Mouse (Mus musculus) NIH3T3 (cell line): ENCODE results near the gene Gtf2f2.
"Not testable (repeated sequence)": the region's sequence is repeated elsewhere in the genome, so short reads cannot be mapped to it uniquely, and the experiment has no call there.

Experiments
- DNase-seq: peaks from one replicate; pipeline ENCODE4 v3.0.0-alpha.2; 2012; ENCODE audit warnings: low read depth

The Gtf2f2 gene

DNA sequence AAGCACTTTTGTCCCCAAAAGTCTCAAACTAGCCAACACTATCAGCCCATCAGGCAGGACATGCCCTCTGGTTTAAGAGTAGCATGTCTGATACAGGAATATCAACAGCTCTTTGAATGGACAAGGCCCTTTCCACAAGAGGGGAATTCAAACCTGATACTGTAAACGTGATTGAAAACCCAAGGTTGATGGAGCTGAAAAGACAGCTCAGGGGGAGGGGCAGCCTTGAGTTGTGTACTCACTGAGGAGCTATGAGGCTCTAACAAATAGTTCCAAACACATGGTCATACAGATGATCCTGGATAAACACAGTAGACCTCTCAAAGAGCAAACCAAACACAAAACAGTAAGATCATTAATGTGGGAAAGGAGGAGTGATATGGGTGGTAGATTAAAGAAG is 12.6 kb downstream of the Gtf2f2 start:
- no peak for DNase-seq

DNA sequence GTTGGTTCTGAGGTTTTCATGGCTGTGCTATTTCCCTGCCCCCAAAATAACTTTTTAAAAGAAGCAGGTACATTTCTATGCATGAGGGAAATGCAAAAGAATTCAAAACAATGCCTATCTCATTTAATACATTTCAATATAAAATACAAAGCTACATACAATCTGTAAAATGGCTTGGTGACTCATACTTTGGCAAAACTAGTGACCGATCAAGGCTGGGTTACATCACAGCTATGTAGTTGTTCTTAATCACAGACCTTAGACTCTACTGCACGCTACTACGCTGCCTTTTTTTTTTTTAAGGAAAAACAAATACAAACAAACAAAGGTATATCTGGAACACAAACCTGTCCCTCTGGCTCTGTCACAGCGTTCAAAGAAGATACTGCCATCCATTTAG is 18.3 kb downstream of the Gtf2f2 start:
- DNase-seq = peak; percentile 59

DNA sequence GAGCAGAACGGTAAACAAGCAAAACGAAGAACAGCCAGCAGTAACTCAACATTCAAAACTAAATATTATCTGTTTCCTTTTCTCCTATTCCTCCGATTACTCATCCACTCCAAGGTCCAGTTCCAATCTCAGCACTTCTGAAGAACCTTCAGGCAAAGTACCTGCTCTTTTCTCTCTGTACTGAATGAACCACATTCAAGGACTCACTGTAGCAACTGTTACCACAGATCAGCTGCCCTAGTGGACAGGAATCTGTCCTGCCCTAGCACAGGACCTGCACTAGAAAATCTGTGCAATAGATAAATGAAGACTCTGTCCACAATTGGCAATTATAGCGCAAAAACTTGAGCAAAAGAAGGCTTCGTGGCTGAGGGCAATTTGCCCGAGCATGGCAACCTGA is 19.7 kb downstream of the Gtf2f2 start:
- DNase-seq = no peak

DNA sequence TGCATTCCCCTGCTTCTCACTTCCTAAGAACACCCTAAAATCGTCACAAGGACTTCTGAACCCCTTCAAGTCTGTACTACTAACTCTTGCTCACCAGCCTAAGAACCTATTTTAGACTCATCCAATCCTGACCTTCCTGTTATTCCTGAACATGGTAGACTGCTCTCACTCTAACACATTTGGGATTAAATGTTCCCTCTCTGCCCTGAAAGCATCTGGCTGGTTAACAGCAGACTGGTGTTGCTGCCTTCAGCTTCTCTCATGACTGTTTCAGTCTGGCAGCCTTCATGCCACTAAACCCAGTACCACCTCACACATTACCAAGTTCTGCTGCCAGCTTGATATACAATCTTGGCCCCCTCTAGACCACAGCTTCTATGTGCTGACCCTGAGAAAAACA is 21.5 kb downstream of the Gtf2f2 start:
- no peak for DNase-seq

DNA sequence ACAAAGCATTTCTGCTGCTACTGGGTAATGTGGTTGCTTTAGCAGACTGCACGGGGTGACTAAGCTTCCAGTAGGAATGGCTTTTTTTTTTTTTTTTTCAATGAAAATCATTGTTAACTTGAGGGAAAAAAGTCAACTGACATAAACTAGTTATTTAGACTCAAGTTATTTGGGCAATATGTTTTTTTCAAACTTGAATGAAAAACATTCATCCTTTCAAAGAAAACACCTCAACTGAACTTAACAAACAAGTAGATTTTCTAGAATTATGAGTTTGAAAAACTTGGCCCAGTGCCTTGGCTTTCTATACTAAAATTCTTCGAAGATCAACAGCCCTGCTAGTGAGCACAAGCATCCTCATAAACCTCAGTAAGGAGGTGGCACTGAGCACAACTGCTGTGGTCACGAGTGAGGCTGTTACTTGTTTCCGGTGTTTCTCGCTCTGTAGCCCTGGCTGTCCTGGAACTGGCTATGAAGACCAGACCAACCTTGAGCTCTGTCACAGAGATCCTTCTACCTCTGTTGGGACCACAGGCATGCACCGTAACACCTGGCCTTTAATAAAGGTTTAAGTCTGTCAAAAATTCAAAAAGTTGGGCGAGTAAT is 23.7 kb downstream of the Gtf2f2 start:
- no peak for DNase-seq

DNA sequence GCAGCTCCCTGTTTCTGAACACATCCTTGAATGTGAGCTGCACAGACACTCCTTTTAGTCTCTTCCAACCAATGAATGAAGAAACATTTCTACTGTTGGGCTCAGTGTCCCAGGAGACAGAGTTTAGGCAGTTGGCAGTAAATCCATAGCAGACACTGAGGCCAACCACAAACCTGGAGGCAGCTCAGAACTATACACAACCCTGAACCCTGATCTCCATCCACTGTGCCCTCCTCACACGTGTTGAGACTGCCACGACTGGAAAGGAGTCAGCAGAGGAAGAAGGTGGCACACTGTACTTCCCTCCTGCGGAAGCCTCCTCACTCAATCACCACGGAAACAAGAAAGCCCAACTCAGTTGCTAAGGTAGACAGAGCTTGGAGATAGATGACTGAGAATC is 25.6 kb downstream of the Gtf2f2 start:
- peak; percentile 76 for DNase-seq

DNA sequence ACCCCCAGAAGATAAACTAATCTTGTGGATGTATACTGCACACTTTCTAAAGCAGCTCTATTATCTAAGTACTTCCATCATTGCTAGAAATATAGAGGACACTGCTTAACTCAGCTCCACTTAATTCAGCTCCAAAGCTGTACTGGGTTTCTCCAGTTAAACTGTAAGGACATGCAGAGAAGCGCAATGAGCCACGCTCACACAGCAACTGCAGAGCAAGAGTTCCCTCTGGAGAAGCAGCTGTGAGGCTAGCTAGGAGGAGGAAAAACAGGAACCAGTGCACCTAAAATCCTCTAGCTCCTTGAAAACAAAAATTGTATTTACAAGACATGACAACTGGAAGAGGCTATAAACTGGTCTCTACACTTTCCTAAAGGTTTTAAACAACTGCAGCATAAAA is 26.8 kb downstream of the Gtf2f2 start:
- DNase-seq = no peak

DNA sequence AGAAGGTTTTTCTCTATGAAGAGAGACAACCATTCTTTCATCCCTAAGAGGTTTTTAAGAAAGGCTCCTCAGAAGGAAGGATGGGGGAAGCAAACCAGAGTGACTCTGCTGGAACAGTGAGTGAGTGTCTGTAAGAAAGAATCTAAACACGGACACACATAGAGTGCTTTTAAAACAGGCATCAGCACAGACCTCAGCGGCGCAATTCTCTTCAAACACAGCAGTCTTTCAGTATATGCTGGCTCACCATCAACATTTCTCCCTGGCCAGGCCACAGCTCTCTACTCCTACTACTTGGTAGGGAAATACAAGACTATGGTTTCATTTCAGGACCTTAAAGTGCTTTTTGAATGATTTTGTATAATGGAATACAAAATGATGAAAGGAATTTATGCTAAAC is 29.4 kb downstream of the Gtf2f2 start:
- DNase-seq = no peak

DNA sequence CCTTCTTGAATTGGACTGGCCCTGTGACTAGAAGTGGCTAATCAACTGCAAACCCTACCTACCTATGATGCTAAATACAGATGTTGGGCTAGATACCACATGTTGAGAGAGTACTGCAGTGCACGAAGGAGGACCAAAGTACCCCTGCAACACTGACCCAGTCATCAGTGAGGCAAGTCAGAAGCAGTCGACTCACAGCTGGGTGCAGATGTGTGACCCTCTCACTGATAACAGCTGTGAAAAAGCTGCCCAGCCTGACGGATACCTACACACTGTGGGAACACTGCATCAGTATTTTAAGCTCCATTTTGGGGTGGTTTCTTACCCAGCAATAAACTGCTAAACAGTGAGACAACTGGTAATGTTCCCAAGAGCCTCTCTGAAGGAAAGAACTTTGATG is 34.6 kb downstream of the Gtf2f2 start:
- DNase-seq = no peak

DNA sequence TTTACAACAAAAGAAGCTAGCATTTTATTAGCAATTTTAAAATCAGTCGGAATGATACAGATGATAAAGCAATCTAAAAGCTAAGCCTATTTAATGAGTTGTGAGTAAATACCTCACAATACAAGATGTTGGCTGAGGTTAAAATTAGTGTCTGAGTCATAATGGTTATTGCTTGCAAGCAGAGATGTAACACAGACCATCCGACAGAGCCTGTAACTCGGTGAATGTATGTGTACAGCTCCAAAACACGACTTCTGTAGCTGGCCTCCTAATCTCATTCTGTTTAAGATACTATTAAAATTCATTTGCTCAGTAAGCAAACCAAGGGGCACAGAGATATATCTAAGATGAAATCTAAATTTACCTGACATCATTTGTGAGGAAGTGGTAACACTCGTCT is 43.4 kb downstream of the Gtf2f2 start:
- peak; percentile 19 for DNase-seq

DNA sequence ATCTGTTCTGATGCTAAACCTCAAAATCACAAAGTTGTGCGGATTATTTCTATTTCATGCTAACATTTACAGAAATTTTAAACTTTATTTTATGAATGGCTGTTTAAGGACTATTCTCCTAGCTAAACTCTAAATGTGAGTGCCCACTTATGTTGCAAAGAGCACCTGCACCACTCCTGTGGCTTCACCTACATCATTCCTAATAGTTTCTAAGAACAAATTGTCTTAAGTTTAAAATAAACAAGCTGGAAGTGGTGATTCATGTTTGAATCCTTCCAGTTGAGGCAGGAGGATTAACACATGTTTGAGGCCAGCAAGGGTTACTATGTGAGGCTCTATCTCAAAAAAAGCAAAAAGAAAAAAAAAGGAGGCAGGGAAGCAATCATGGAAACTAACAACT is 46.2 kb downstream of the Gtf2f2 start:
- no peak for DNase-seq

DNA sequence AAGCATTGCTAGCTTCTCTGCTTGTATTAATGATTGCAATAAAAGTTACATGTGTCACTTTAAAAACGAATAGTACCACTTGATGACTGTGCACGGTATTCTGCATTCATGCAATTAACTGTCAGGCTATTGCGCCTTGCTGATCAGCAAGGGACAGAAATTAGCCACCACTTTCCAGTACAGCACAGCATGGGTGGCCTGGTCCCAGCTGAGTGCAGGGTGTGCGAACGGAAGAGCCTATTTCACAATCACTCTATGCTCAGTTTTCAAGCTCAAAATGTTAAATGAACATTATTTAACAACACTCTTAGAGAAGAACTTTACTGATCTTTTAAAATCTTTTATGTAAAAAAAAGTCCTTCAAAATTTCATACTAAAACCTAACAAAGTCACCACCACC is 46.7 kb downstream of the Gtf2f2 start:
- no peak for DNase-seq

DNA sequence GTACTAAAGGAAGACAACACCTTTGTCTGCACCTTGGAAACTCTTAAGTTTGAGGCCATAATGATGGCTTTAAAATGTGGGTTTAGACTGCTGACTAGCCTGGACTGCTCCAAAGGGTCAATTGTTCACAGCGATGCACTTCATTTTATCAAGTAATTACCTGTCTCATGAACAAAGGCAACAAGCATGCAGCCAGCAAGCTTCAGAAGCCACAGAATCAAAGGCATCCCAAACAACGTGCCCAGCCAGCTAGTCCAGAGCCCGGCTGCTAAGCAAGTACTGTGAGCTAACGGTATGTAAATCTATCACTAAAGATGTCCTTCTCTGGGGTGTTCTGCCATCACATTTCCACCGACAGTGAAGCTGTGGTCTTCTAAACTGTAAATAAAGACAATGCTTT is 47.5 kb downstream of the Gtf2f2 start:
- DNase-seq = no peak

DNA sequence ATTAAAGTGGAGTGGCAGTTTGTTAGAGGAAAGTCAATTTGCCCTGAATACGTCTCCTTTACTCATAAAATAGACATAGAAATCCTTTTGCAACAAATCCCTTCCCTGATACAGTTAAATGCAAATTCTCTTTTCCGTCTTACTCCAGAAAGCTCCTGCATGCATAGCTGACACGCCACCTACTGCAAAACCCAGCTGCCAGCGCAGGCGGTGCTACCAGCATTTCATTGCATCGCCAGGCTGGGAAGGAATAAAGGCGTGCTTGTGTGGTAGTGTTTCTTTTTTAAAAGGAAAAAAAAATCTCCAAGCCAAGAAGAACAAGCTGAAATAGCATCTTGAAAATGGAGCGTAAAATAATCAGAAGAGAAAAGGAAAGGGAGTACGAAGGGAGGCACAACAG is 48.4 kb downstream of the Gtf2f2 start:
- no peak for DNase-seq

DNA sequence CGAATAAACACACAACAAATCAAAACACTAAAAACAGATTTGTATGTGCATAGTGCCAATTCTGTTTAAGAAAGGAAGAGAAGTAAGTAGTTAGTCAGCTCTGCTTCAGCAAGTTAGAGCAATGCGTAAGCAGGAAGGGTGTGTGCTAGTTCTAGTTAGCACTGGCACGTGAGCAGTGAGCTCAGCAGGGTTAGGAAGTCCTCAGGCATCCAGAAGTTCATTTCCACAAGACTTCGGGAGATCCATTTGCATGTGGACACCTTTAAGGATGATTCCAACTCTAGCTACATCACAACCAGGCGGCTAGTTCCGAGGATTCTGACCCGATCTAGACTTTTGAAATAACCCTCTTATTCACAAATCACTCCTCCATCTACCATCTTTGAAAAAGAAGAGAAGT is 55.9 kb downstream of the Gtf2f2 start, which contains the start of gene Kctd4:
Kctd4 (plus strand) TSS at position 244 of the 400 bp plus-strand sequence.
- DNase-seq = no peak

DNA sequence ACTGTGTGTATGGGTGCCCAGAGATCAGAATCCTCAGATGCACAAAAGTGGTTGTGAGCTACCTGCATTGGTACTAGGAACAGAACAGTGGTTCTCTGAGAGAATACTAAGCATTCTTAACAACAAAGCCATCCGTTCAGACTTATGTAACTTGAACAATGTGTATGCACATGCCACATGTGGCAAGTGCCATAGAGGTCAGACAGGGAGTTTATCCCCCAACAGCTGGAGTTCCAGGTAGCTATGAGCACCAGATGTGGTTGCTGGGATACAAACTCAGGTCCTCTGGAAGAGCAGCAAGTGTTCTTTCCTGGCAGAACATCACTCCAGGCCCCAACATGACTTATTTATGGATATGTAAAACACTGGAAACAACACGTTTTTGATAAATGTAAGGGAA is 57.7 kb downstream of the Gtf2f2 start:
- DNase-seq = no peak

DNA sequence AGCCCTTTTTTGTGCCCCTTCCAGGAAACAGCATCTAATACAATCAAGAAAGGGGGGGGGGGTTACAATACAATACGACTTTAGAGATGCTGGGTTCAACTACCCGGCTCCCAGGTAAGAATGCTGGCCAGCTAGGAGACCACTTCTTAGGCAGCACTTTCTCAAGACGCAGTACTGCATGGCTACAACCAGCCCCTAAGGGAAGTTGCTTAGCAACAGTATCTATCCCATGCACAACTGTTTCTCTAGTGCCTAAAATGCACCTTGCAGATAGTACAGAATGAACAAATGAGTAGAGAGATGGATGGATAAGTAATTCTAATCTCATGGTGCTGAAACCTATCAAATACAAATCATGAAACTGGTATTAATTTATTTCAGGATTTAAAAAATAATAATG is 63.0 kb downstream of the Gtf2f2 start:
- DNase-seq = no peak

DNA sequence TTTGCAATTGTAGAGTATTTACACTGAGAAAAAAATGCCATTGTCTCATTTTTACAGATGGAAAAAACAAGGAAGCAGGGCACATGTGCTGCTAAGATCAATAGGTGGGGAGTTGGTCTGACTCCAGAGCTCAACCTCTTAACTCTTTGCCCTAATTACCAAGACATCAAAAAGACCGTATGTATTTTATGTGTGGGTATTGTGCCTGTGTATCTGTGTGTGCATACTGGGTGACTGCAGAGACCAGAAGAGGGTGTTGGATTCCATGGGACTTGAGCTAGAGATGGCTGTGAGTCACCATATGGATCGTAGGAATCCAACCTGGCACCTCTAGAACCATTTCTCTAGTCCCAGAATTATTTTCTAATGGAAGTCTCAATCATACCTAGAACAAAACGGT is 68.3 kb downstream of the Gtf2f2 start:
- DNase-seq = no peak

DNA sequence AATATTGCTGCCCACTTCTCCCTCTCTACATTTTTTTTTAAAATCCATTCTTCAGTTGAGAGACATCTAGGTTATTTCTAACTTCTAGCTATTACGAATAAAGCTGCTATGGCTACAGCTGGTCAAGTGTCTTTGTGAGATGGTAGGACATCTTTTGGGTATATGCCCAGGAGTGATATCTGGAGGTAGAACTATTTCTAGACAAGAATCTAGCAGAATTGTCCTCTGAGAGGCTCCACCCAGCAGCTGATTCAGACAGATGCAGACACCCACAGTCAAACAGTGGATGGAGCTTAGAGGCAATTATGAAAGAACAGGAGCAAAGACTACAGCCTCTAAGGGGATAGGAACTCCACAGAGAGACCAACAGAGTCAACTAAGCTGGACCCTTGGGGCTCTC is 69.2 kb downstream of the Gtf2f2 start:
- no peak for DNase-seq

DNA sequence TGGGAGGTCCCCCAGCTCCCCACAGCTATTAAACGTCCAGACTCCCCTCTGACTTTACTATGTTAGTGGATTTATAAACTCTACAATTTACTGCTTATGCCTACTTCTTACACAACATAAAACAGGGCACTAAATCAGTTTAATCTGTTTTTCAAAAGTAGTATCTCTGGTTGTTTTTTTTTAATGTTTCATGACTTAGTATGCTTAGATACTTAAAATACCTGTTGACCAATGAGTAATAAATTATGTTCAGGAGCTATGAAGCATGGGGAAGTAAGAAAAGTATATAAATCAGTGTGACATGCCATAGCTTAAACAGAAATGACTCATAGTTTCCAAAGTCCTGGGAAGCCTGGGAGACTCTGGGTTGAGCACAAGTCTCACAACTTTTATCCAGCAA is 73.0 kb downstream of the Gtf2f2 start:
- DNase-seq = peak; percentile 85

DNA sequence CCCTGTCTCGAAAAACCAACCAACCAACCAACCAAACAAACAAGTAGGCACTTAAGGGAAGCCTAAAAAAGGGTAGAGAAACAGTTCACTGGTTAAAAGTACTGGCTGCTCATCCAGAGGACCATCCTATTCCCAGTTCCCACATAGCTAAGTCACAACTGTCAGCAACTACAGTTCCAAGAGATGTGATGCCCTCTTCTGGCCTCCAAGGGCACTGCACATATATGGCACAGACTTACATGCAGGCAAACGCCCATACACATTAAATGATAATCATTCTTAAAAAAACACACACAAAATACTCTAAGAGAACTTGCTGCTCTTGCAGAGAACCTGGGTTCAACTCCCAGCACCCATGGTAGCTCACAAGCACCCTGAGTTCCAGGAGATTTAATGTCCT is 76.3 kb downstream of the Gtf2f2 start:
- DNase-seq = no peak

DNA sequence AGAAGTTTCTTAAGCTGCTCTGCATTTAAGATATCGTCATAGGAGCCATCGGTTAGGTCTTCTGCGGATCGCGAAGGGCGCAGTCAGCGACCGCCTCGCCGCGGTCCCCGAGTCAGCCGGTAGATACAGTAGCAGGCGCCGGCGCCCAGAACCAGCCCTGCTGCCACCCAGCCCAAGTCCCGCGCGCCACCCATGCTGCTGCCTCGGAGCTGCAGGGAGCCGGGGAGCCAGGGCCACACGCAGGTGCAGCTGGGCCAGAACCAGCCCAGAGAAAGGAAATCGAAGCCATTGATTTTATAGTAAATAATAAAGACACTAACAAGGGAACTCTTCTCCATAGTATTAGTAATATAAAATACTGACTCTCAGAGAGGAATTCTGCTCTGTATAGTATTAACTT is 79.4 kb downstream of the Gtf2f2 start:
- no peak for DNase-seq

DNA sequence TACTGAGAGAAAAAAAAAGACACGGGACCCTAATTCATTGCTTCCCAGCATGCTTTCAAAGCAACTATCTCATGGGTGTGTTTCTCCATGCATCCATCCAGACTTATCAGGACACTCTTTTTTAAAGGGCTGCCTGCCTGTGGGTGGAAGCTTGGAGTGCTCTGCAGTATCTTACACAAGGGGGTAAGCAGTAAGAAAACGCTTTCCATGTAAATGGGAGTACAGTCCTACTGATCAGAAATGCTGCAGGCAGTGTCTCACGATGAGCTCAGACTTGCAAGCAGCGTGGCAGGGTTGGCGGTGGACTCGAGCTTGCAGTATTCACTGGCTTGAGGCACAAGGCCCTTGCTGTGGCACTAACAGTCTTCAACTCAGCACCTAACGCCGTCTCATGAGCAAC is 81.0 kb downstream of the Gtf2f2 start:
- not testable (repeated sequence) for DNase-seq

DNA sequence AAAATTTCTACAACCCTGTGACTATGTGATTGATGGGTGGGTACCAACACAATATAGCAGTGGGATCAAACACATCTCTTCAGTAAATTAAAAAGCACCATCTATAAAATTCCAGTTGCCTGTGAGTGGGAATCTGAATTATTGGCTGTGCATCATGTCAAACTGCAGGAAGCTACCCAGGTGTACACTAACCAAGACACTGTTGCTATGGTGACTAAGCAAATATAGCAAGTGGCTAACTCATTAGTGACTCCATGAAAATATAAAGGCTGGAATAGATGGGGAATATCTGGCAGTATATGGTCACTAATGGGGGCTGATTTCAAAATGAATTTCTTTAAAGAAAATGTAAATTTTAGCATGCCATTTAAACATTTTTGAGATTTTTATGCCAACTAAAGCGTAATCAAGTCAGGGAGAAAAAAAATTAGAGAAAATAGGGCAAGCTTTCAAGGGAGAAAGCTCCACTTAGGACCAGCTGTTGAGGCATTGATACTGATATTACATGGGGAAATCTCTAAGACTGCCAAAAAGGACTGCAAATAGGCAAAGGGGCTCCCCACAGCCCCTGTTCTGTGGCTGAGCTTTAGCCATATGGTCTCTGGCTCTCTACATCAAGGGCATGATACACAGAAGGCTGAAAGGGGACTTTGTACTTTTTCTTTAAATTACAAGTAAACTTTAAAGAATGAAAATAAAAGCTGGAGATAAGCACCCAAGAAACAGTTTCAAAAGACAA is 87.2 kb downstream of the Gtf2f2 start:
- no peak for DNase-seq
